Mouse (Mus musculus): ENCODE measurements around the gene Gm20388. TPM values are rescaled to one million over a fixed set of nuclear protein-coding genes. Genes with fewer than 3 reads are reported as not detected.
"Not testable (repeated sequence)": the region's sequence is repeated elsewhere in the genome, so short reads cannot be mapped to it uniquely, and the experiment has no call there.

The Gm20388 gene
- total and polyA plus RNA-seq, 2 experiments from 2014 or later: 51.3 TPM; not detected in 1

GRCm38 (mm10) chr8:120792710-120793109, 882.1 kb downstream of the Gm20388 start:
- Histone ChIP-seq H3K9me3 (ENCODE audit: low read length) (no peaks in the 10 kb centered on the region), H3K27ac (ENCODE audit: low read depth, low read length) (no peak overlapping the region), H3K4me1 (ENCODE audit: insufficient read depth) (no peaks in the 10 kb centered on the region), H3K4me2 (ENCODE audit: low read depth) (no peak overlapping the region), H3K36me3 (ENCODE audit: insufficient read depth) (no peaks in the 10 kb centered on the region), H3K4me3 (ENCODE audit: low read depth, low read length) (no peak overlapping the region), H3K9ac (no peak overlapping the region), H3K27me3 (ENCODE audit: insufficient read depth, low read length) (no peaks in the 10 kb centered on the region)
- DNase-seq (no peak), ATAC-seq (no peak)
- TF ChIP-seq CTCF (IDR thresholded peaks at IDR 0.05; ENCODE audit: low read depth): no peak
- 89% methylated on average over 15 of the region's 15 CpGs for WGBS

DNA sequence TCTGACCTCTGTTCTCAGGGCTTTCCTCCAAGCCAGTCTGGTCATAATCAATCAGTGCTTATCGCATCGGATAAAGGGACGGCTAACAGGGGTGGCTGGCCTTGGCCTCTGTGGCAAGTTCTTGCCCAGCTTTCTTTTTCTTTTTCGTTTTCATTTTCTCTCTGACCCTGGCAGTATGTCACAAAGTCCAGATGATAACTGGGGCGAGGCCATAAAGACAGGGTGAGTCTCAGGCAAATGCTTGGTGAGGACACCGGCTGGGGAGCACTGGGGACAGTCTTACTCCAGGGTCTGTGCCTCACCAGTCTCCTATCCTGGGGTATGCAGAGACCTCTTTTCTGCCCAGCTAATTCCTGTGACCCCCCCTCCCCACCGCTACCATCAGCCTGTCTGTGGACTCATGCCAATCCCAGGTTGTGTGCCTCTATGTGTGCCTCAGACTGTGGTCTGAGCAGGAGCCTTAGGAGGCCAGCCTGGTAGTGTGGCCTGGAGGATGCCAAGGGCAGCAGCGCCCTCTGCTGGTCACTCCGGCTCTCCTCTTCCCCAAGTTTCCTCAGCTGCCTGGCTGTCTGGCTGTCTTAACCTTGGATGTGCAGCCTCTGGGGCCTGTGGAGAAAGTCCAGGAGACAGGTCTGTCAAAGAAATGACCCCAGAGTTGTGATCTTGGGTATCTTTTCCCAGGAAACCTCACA, 885.4 kb downstream of the Gm20388 start:
- Histone ChIP-seq H3K27ac (ENCODE audit: low read depth, low read length) (no peak overlapping the region), H3K36me3 (ENCODE audit: insufficient read depth) (no peaks in the 10 kb centered on the region)

DNA sequence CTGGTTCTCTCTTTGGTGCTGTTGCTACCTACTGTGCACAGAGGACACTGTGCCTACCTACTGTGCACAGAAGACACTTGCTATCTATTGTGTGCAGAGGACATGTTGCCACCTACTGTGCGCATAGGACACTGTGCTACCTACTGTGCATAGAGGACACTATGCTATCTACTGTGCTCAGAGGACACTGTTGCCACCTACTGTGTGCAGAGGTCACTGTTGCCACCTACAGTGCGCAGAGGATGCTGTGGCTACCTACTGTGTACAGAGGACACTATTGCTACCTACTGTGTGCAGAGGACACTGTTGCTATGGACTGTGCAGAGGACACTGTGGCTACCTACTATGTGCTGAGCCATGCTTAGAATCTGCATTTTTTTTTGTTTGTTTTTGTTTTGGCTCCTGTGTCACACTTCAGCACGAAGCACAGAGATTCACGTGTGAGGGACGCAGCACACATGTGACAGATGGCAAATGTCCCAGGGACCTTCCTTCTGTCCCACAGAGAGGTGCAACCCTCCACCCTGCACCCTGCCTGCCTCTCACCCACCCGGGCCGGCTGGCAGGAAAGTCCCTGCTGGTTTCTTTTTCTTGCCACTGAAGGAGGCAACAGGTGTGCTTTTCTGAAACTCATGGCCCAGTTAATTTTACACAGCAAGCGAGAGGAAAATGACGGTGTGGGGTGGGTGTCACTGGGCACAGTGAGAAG, 886.5 kb downstream of the Gm20388 start:
- DNase-seq (no peak), ATAC-seq (no peak)
- WGBS: 81% methylated on average over 9 of the region's 9 CpGs
- no peak for TF ChIP-seq CTCF (IDR thresholded peaks at IDR 0.05; ENCODE audit: low read depth)
- Histone ChIP-seq H3K9me3 (ENCODE audit: low read length) (no peaks in the 10 kb centered on the region), H3K36me3 (ENCODE audit: insufficient read depth) (no peaks in the 10 kb centered on the region), H3K4me1 (ENCODE audit: insufficient read depth) (no peaks in the 10 kb centered on the region), H3K4me3 (ENCODE audit: low read depth, low read length) (no peak overlapping the region), H3K27me3 (ENCODE audit: insufficient read depth, low read length) (peaks cover 3% of the 10 kb centered on the region; the same call in 1 of the 2 replicates), H3K4me2 (ENCODE audit: low read depth) (no peak overlapping the region), H3K9ac (no peak overlapping the region), H3K27ac (ENCODE audit: low read depth, low read length) (no peak overlapping the region)

More for the DNA sequence above, 885.4 kb downstream of the Gm20388 start:
- ATAC-seq: peak; percentile 69
- DNase-seq: peak; percentile 85
- Histone ChIP-seq H3K9me3 (ENCODE audit: low read length) (no peaks in the 10 kb centered on the region), H3K27me3 (ENCODE audit: insufficient read depth, low read length) (peaks cover 2% of the 10 kb centered on the region; the same call in 1 of the 2 replicates), H3K4me2 (ENCODE audit: low read depth) (no peak overlapping the region), H3K4me1 (ENCODE audit: insufficient read depth) (no peaks in the 10 kb centered on the region), H3K4me3 (ENCODE audit: low read depth, low read length) (no peak overlapping the region), H3K9ac (no peak overlapping the region)
- TF ChIP-seq CTCF (IDR thresholded peaks at IDR 0.05; ENCODE audit: low read depth): peak; percentile 95
- WGBS: 49% methylated on average over 9 of the region's 9 CpGs

- ATAC-seq: peak; percentile 75
- peaks cover 3% of the 10 kb centered on the region; the same call in 1 of the 2 replicates for H3K27me3 ChIP-seq (ENCODE audit: insufficient read depth, low read length)
- H3K9me3 ChIP-seq (ENCODE audit: low read length): no peaks in the 10 kb centered on the region
- H3K4me2 ChIP-seq (ENCODE audit: low read depth): peak overlapping the region; percentile 8; the same call in 1 of the 2 replicates
- no peak overlapping the region for H3K27ac ChIP-seq (ENCODE audit: low read depth, low read length)
- peak; percentile 74 for DNase-seq
- no peak overlapping the region for H3K9ac ChIP-seq
- no peaks in the 10 kb centered on the region for H3K4me1 ChIP-seq (ENCODE audit: insufficient read depth)
- TF ChIP-seq CTCF (IDR thresholded peaks at IDR 0.05; ENCODE audit: low read depth): peak; percentile 94
- H3K36me3 ChIP-seq (ENCODE audit: insufficient read depth): no peaks in the 10 kb centered on the region
- WGBS: 6% methylated on average over 17 of the region's 17 CpGs
- H3K4me3 ChIP-seq (ENCODE audit: low read depth, low read length): no peak overlapping the region
Observed at GRCm38 (mm10) chr8:120800308-120800865, 889.7 kb downstream of the Gm20388 start.

- not testable (repeated sequence) for H3K27me3 ChIP-seq (ENCODE audit: insufficient read depth, low read length); H3K9ac ChIP-seq; H3K9me3 ChIP-seq (ENCODE audit: low read length); H3K4me1 ChIP-seq (ENCODE audit: insufficient read depth); H3K27ac ChIP-seq (ENCODE audit: low read depth, low read length); ATAC-seq; H3K36me3 ChIP-seq (ENCODE audit: insufficient read depth); H3K4me3 ChIP-seq (ENCODE audit: low read depth, low read length); DNase-seq; H3K4me2 ChIP-seq (ENCODE audit: low read depth)
- 48% methylated on average over 6 of the region's 6 CpGs for WGBS
Observed at GRCm38 (mm10) chr8:120803661-120804375, 893.2 kb downstream of the Gm20388 start.

GRCm38 (mm10) chr8:120804741-120805140, 894.1 kb downstream of the Gm20388 start:
- TF ChIP-seq CTCF (IDR thresholded peaks at IDR 0.05; ENCODE audit: low read depth): no peak
- Histone ChIP-seq H3K36me3 (ENCODE audit: insufficient read depth) (no peaks in the 10 kb centered on the region), H3K9me3 (ENCODE audit: low read length) (no peaks in the 10 kb centered on the region), H3K4me1 (ENCODE audit: insufficient read depth) (no peaks in the 10 kb centered on the region), H3K27me3 (ENCODE audit: insufficient read depth, low read length) (peaks cover 3% of the 10 kb centered on the region; the same call in 1 of the 2 replicates), H3K4me2 (ENCODE audit: low read depth) (no peak overlapping the region), H3K4me3 (ENCODE audit: low read depth, low read length) (no peak overlapping the region), H3K27ac (ENCODE audit: low read depth, low read length) (no peak overlapping the region), H3K9ac (no peak overlapping the region)
- ATAC-seq (no peak), DNase-seq (no peak)
- 69% methylated on average over 3 of the region's 3 CpGs for WGBS

Data from forebrain, postnatal 0 days (tissue).